Mouse (Mus musculus) ES-E14 (cell line): Measurements from ENCODE around the gene Lhpp. TPM values are rescaled to one million over a fixed set of nuclear protein-coding genes. Genes with fewer than 3 reads are reported as not detected.

Source experiments
- DNase-seq: peaks from one replicate; pipeline ENCODE4 v3.0.0-alpha.2; 2013; ENCODE audit warnings: low read depth, low spot score
- H3K27ac ChIP-seq: 2 replicates; pipeline ENCODE4 v1.5.1; 2012; ENCODE audit warnings: low read depth, mild to moderate bottlenecking, low read length, moderate library complexity, mixed read lengths; ENCODE audit not compliant: poor library complexity, insufficient read depth, severe bottlenecking
- H3K36me3 ChIP-seq: 2 replicates; pipeline ENCODE4 v1.6.1; 2012; ENCODE audit warnings: mild to moderate bottlenecking, low read length, moderate library complexity, mixed read lengths; ENCODE audit not compliant: control insufficient read depth, poor library complexity, insufficient read depth, severe bottlenecking
- H3K4me1 ChIP-seq, 2 experiments: fragments of 150-350 bp in 1 of 2; sonication (generic) in 1 of 2; 2 replicates each; pipeline ENCODE4 v1.6.1; 2012; ENCODE audit warnings: low read length in 2 of 2, mild to moderate bottlenecking in 1 of 2, mixed read lengths in 1 of 2; ENCODE audit not compliant: control insufficient read depth in 2 of 2, insufficient read depth in 2 of 2, poor library complexity in 1 of 2
- H3K4me3 ChIP-seq, 2 experiments: fragments of 150-350 bp in 1 of 2; sonication (generic) in 1 of 2; 2 replicates each; pipeline ENCODE4 v1.5.1; 2012; ENCODE audit warnings: low read length in 2 of 2, low read depth in 1 of 2, mild to moderate bottlenecking in 1 of 2, mixed read lengths in 1 of 2; ENCODE audit not compliant: insufficient read depth in 1 of 2, poor library complexity in 1 of 2, severe bottlenecking in 1 of 2
- H3K9ac ChIP-seq: 2 replicates; pipeline ENCODE4 v1.6.1; 2012; ENCODE audit warnings: low read depth, mild to moderate bottlenecking, low read length, mixed read lengths; ENCODE audit not compliant: poor library complexity, insufficient read depth, severe bottlenecking
- H3K9me3 ChIP-seq: fragments of 150-350 bp; sonication (generic); 2 replicates; pipeline ENCODE4 v1.6.1; 2012; ENCODE audit warnings: low read depth, mild to moderate bottlenecking, low read length; ENCODE audit not compliant: control insufficient read depth, insufficient read depth
- CHD2 ChIP-seq: IDR thresholded peaks from 2 replicates; pipeline ENCODE4 v1.6.1; 2014; ENCODE audit warnings: mild to moderate bottlenecking, low read depth, low read length, inconsistent platforms
- HCFC1 ChIP-seq: IDR thresholded peaks from 2 replicates; pipeline ENCODE4 v1.6.1; 2012; ENCODE audit warnings: low read length, inconsistent platforms, borderline replicate concordance; ENCODE audit not compliant: insufficient read depth
- MAFK ChIP-seq: IDR thresholded peaks from 2 replicates; pipeline ENCODE4 v1.6.1; 2014; ENCODE audit warnings: mild to moderate bottlenecking, low read depth, low read length, inconsistent platforms; ENCODE audit not compliant: insufficient read depth
- ZC3H11A ChIP-seq: IDR thresholded peaks from 2 replicates; pipeline ENCODE4 v1.6.1; 2012; ENCODE audit warnings: low read depth, mild to moderate bottlenecking, inconsistent platforms, low read length, borderline replicate concordance
- ZNF384 ChIP-seq: IDR thresholded peaks from 2 replicates; pipeline ENCODE4 v1.6.1; 2012; ENCODE audit warnings: low read depth, low read length, inconsistent platforms
- in situ Hi-C, 2 experiments: fragments of 600-800 bp; cut with MboI; formaldehyde crosslinking; loops; one replicate each; pipeline ENCODE4 v1.15.1; 2025; ENCODE audit warnings: low sequenced_read_pairs in 2 of 2, inconsistent platforms in 1 of 2; ENCODE audit not compliant: unreplicated experiment in 2 of 2
- total RNA-seq: library from RNA; depleted of rRNA; stranded (reverse); fragments of 300-350 nt; gene quantifications from 2 replicates; pipeline ENCODE4 v1.2.3, GENCODE M21; 2012

Lhpp gene
- total RNA-seq, 1 experiment, result 11.9 TPM

DNA sequence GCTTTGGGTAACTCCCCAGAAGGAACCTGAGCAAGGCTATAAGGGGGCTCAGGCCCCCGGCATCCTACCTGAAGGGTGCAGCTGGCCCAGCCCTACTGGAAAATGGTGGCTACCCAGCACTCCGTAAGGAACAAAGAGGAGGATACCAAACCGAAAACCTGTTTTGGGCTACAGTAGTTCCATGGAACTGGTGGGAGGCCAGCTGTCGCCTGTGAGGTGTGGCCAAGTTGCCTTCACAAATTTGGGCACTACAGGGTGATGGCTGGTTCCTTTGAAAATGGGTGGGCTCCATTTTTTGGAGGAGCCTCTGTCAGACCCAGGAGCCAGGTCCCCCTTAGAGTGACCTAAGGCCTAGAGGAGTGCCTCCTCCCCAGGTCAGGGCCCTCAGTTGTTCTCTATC is 104.8 kb downstream of the Lhpp start:
- H3K9me3 ChIP-seq, result no peaks in the 10 kb centered on the region
- H3K4me3 ChIP-seq, result no peak overlapping the region
- in situ Hi-C loops, result no loop called here
- TF ChIP-seq MAFK, result no peak
- no peak for TF ChIP-seq ZNF384
- no peak for TF ChIP-seq ZC3H11A
- TF ChIP-seq CHD2, result no peak
- no peak for TF ChIP-seq HCFC1
- H3K27ac ChIP-seq, result no peak overlapping the region
- H3K4me1 ChIP-seq, result peaks cover 2 to 6% of the 10 kb centered on the region in 2 experiments; a peak in 1 of 4 replicates
- H3K9ac ChIP-seq, result no peak overlapping the region
- H3K36me3 ChIP-seq, result no peaks in the 10 kb centered on the region
- DNase-seq, result no peak

DNA sequence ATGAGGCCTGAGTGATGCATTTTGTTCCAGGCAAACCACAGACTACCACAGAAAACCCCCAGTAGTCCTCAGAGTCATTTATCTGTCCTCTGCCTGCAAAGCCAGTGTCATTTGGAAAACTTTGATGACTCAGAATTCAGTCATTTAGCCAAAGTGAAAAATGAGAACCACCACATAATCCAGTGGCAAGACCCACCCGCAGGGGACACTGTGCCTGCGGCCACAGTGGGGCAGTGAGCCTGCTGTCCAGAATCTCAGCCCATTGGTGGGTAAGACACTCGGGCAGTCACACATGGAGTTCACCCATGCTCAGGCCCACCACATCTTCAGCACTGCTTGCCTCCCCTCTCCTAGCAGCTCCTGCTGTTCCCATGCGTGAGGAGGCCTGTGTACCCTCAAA is 109.1 kb downstream of the Lhpp start:
- Histone ChIP-seq H3K4me3 (no peak overlapping the region), H3K9ac (no peak overlapping the region), H3K9me3 (no peaks in the 10 kb centered on the region), H3K27ac (no peak overlapping the region), H3K36me3 (no peaks in the 10 kb centered on the region), H3K4me1 (peaks cover 3 to 17% of the 10 kb centered on the region in 2 experiments; a peak in 3 of 4 replicates)
- no peak for DNase-seq
- no peak for TF ChIP-seq CHD2
- TF ChIP-seq ZC3H11A, result no peak
- no peak for TF ChIP-seq HCFC1
- TF ChIP-seq ZNF384, result no peak
- no peak for TF ChIP-seq MAFK
- in situ Hi-C loops, result no loop called here

DNA sequence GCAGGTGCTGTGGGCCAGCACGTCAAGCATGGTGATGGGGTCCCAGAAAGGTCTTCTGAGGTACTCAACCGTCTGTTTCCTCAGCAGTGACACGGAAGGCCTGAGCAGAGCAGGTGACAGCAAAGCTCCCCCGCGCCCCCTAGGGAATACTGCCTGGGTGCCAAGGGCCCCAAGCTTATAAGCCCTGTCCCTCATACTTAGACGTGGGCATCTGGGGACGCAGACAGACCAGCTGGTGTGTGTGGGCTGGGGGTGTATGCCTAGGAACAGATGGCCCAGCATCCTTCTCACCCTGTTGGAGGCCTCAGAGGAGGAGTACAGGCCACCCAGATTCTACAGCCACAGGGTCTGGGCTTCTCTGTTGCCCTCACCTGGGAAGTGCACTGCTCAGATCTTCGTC is 110.1 kb downstream of the Lhpp start:
- no peak overlapping the region for H3K9ac ChIP-seq
- in situ Hi-C loops, result no loop called here
- no peak for TF ChIP-seq ZNF384
- no peak for TF ChIP-seq HCFC1
- TF ChIP-seq MAFK, result no peak
- no peak for TF ChIP-seq ZC3H11A
- no peak for TF ChIP-seq CHD2
- no peak overlapping the region for H3K27ac ChIP-seq
- no peaks in the 10 kb centered on the region for H3K36me3 ChIP-seq
- no peak overlapping the region for H3K4me3 ChIP-seq
- no peaks in the 10 kb centered on the region for H3K9me3 ChIP-seq
- no peak for DNase-seq
- peaks cover 3 to 17% of the 10 kb centered on the region in 2 experiments; a peak in 3 of 4 replicates for H3K4me1 ChIP-seq

DNA sequence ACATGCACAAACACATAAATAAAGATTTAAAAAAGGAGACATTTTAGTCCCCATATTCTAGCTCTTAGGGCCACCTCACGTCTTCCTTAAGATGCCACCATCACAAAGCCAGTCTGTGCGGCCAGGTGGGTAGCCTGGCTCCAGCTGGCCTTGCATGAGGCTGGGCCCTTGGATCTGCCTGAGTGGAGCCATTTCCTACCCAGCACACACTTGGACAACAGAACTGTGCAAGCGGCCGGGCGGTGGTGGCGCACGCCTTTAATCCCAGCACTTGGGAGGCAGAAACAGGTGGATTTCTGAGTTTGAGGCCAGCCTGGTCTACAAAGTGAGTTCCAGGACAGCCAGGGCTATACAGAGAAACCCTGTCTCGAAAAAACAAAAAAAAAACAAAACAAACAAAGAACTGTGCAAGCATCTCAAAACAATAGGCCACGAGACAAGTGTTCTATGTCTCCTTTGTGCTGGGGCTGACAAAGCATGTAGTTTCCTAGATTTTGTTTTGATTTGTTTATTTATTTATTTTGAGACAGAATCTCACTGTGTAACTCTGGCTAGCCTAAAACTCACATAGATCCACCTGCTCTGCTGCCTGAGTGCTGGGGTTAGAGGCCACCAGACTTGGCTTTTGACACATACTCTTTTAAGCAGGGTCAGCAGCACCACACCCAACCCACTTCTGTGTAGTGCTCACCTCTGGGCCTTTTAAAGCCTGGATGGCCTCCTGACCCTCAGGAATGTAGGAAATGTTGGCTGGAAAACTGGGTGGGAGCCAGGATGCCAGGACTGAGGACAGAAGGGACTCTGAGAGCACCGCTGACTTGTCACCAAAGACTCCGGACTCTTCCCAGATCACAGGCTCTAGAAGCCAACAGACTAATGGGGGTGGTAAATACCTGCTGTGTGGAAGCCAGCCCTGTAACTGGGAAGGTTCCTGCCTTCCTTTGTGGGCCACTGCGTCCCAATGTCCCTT is 112.2 kb downstream of the Lhpp start:
- no peak overlapping the region for H3K9ac ChIP-seq
- peaks cover 3 to 13% of the 10 kb centered on the region in 2 experiments; a peak in 3 of 4 replicates for H3K4me1 ChIP-seq
- H3K36me3 ChIP-seq, result no peaks in the 10 kb centered on the region
- H3K4me3 ChIP-seq, result no peak overlapping the region
- H3K9me3 ChIP-seq, result no peaks in the 10 kb centered on the region
- TF ChIP-seq CHD2, result no peak
- no peak for TF ChIP-seq ZC3H11A
- no peak for TF ChIP-seq HCFC1
- TF ChIP-seq ZNF384, result no peak
- TF ChIP-seq MAFK, result no peak
- in situ Hi-C loops, result no loop called here
- no peak for DNase-seq
- H3K27ac ChIP-seq, result no peak overlapping the region
